Comparison of ENCODE assay signal across 13 mouse cellular contexts in genomic region chrX:167011977-167012542, GRCm38 (mm10).
"Had no signal": no experiment of that assay in that cellular context is flagged by ENCODE, and none has a peak within 500 bp of the region (broad histone marks: within the 10 kb centered on the region; RNA-seq: fewer than 3 reads in every experiment).

No protein-coding gene starts in this region.

- H3K4me3 ChIP-seq: hindbrain, embryonic 12.5 days; layer of hippocampus, adult 2 months; limb, embryonic 13.5 days; midbrain, embryonic 12.5 days had no signal

- ATAC-seq: hindbrain, embryonic 16.5 days; inflammation-experienced regulatory T-cells, adult 6 months had no signal

- H3K9me3 ChIP-seq: hindbrain, embryonic 12.5 days; limb, embryonic 13.5 days; midbrain, embryonic 12.5 days had no signal

- H3K4me1 ChIP-seq: hindbrain, embryonic 12.5 days; limb, embryonic 13.5 days; midbrain, embryonic 12.5 days had no signal

- H3K9ac ChIP-seq: hindbrain, embryonic 12.5 days; limb, embryonic 13.5 days; liver, embryonic 14.5 days; midbrain, embryonic 12.5 days had no signal

- H3K36me3 ChIP-seq: hindbrain, embryonic 12.5 days; limb, embryonic 13.5 days; midbrain, embryonic 12.5 days had no signal

- H3K27ac ChIP-seq: hindbrain, embryonic 12.5 days; layer of hippocampus, adult 2 months; limb, embryonic 13.5 days; liver, embryonic 14.5 days; macrophage; midbrain, embryonic 12.5 days had no signal

- DNase-seq: kidney, adult 8-10 months; kidney, postnatal 36 days; left cerebral cortex, postnatal 4 days; right cerebral cortex, postnatal 14 days; thymus, postnatal 4 days had no signal

- H3K4me2 ChIP-seq: hindbrain, embryonic 12.5 days; limb, embryonic 13.5 days; midbrain, embryonic 12.5 days had no signal
